Mouse (Mus musculus): ENCODE data around the gene Phf13.

- TF ChIP-seq CTCF (conservative IDR thresholded peaks at IDR 0.05; ENCODE audit: low read length) (no peak), POU5F1 (IDR thresholded peaks at IDR 0.05; ENCODE audit: borderline replicate concordance, low read length) (no peak), NANOG (IDR thresholded peaks at IDR 0.05; ENCODE audit: borderline replicate concordance, low read length) (no peak)
Measured at GRCm38 (mm10) chr4:151968204-151968921, 27.7 kb downstream of the Phf13 start.

Data from E14TG2a.4 (cell line).